In genomic region chr5:114636091-114636490, GRCm38 (mm10) we compare ENCODE assay signal across 26 mouse cellular contexts.
"Had no signal": no experiment of that assay in that cellular context is flagged by ENCODE, and none has a peak within 500 bp of the region (broad histone marks: within the 10 kb centered on the region; RNA-seq: fewer than 3 reads in every experiment).

No protein-coding gene starts in this region.

- H3K9ac ChIP-seq: heart, embryonic 12.5 days; hindbrain, embryonic 12.5 days; hindbrain, embryonic 14.5 days; intestine, embryonic 15.5 days; limb, embryonic 12.5 days; liver, embryonic 13.5 days; liver, embryonic 15.5 days had no signal

- DNase-seq: gastrocnemius, postnatal 14 days; gastrocnemius, postnatal 36 days; heart, adult 18-20 months; heart, postnatal 10 days; heart, postnatal 4 days; kidney, adult 18-20 months; kidney, adult 8-10 months; kidney, postnatal 10 days; kidney, postnatal 25 days; kidney, postnatal 4 days; liver; liver, embryonic 13.5 days had no signal

- H3K4me3 ChIP-seq: heart, embryonic 10.5 days; heart, embryonic 12.5 days; hindbrain, embryonic 10.5 days; hindbrain, embryonic 12.5 days; intestine, embryonic 15.5 days; layer of hippocampus, adult 2 months; left cerebral cortex, adult 2 months; limb, embryonic 10.5 days; limb, embryonic 12.5 days; liver, embryonic 13.5 days; liver, embryonic 15.5 days had no signal

- H3K27ac ChIP-seq: heart, embryonic 10.5 days; hindbrain, embryonic 10.5 days; hindbrain, embryonic 12.5 days; hindbrain, embryonic 14.5 days; intestine, embryonic 15.5 days; layer of hippocampus, adult 2 months; left cerebral cortex, adult 2 months; limb, embryonic 10.5 days; limb, embryonic 12.5 days; liver, embryonic 13.5 days; liver, embryonic 15.5 days had no signal

- H3K9me3 ChIP-seq: heart, embryonic 10.5 days; heart, embryonic 12.5 days; hindbrain, embryonic 10.5 days; hindbrain, embryonic 12.5 days; intestine, embryonic 15.5 days; limb, embryonic 10.5 days; limb, embryonic 12.5 days; liver, embryonic 13.5 days; liver, embryonic 15.5 days had no signal

- ATAC-seq: hindbrain, embryonic 16.5 days; inflammation-experienced regulatory T-cells, adult 6 months; intestine, embryonic 15.5 days; intestine, postnatal 0 days had no signal

- H3K36me3 ChIP-seq: heart, embryonic 10.5 days; heart, embryonic 12.5 days; hindbrain, embryonic 10.5 days; hindbrain, embryonic 12.5 days; intestine, embryonic 15.5 days; limb, embryonic 10.5 days; limb, embryonic 12.5 days; liver, embryonic 13.5 days; liver, embryonic 15.5 days had no signal
